Comparison of ENCODE assay signal across 9 mouse cellular contexts in genomic region chr4:136783552-136784150, GRCm38 (mm10). TPM values are rescaled to one million over a fixed set of nuclear protein-coding genes. Genes with fewer than 3 reads are reported as not detected.
DNase-seq lines count a peak whose midpoint lies in the region; ATAC-seq and TF ChIP-seq lines count a peak whose summit lies in the region.
"Had no signal": no experiment of that assay in that cellular context is flagged by ENCODE, and none has a peak within 500 bp of the region (broad histone marks: within the 10 kb centered on the region; RNA-seq: fewer than 3 reads in every experiment).

No protein-coding gene starts in this region.

- H3K4me1 ChIP-seq in ES-E14 (ENCODE audit: control insufficient read depth in 2 of 2, insufficient read depth in 2 of 2, low read length in 2 of 2, poor library complexity in 1 of 2): peaks cover 5 to 11% of the 10 kb centered on the region in 2 experiments; a peak in 3 of 4 replicates
- H3K4me1 ChIP-seq in intestine, embryonic 16.5 days (ENCODE audit: control insufficient read depth, insufficient read depth, low read length): peaks cover 20% of the 10 kb centered on the region

- peak; percentile 83 to 90 for DNase-seq in cerebellum, postnatal 10 days
- DNase-seq in cerebellum, adult 11 months: no peak
- no peak for DNase-seq in ES-E14 (ENCODE audit: low read depth, low spot score)
- DNase-seq in forelimb bud, embryonic 11.5 days (ENCODE audit: low read depth, low spot score): peak; percentile 81
- peak; percentile 89 for DNase-seq in mesoderm, embryonic 11.5 days (ENCODE audit: low read depth, low spot score)
- no peak for DNase-seq in spleen, postnatal 36 days (ENCODE audit: low spot score in 2 of 2)

- ATAC-seq in intestine, embryonic 16.5 days: no peak
- ATAC-seq in CD4-positive, CD25-positive, alpha-beta regulatory T cell, adult 4 months: no peak

- WGBS in intestine, embryonic 16.5 days: 38% methylated on average over 22 of the region's 22 CpGs

- H3K9me3 ChIP-seq in ES-E14 (ENCODE audit: control insufficient read depth, insufficient read depth, low read depth, low read length): no peaks in the 10 kb centered on the region
- H3K9me3 ChIP-seq in intestine, embryonic 16.5 days (ENCODE audit: control insufficient read depth, low read length): no peaks in the 10 kb centered on the region

- no peaks in the 10 kb centered on the region for H3K27me3 ChIP-seq in intestine, embryonic 16.5 days (replicated peaks; ENCODE audit: control insufficient read depth, insufficient read depth, low read length)

- in situ Hi-C loops in ES-E14 (cut with MboI; ENCODE audit: low sequenced_read_pairs in 2 of 2, unreplicated experiment in 2 of 2): no loop called here

- H3K4me2 ChIP-seq in intestine, embryonic 16.5 days (ENCODE audit: low read depth, low read length): no peak overlapping the region

- peak overlapping the region in 1 of 2 experiments; percentile 29; a peak in 3 of 4 replicates for H3K4me3 ChIP-seq in ES-E14 (ENCODE audit: insufficient read depth in 1 of 2, low read depth in 1 of 2, low read length in 2 of 2, poor library complexity in 1 of 2, severe bottlenecking in 1 of 2)
- H3K4me3 ChIP-seq in intestine, embryonic 16.5 days (ENCODE audit: low read length): no peak overlapping the region
- H3K4me3 ChIP-seq: left cerebral cortex, adult 2 months had no signal

- no peaks in the 10 kb centered on the region; the same call in 1 of the 2 replicates for H3K36me3 ChIP-seq in ES-E14 (ENCODE audit: control insufficient read depth, insufficient read depth, low read length, poor library complexity, severe bottlenecking)
- H3K36me3 ChIP-seq in intestine, embryonic 16.5 days (ENCODE audit: control insufficient read depth, insufficient read depth, low read length): no peaks in the 10 kb centered on the region

- H3K27ac ChIP-seq in ES-E14 (ENCODE audit: insufficient read depth, low read depth, low read length, poor library complexity, severe bottlenecking): no peak overlapping the region
- peak overlapping the region; percentile 25 for H3K27ac ChIP-seq in intestine, embryonic 16.5 days (ENCODE audit: low read length)
- H3K27ac ChIP-seq: left cerebral cortex, adult 2 months had no signal

- peak overlapping the region; percentile 22 for H3K9ac ChIP-seq in ES-E14 (ENCODE audit: insufficient read depth, low read depth, low read length, poor library complexity, severe bottlenecking)
- H3K9ac ChIP-seq in intestine, embryonic 16.5 days (ENCODE audit: low read depth, low read length): no peak overlapping the region

TF ChIP-seq in ES-E14, 5 proteins besides CTCF, POLR2A, EP300 and RAD21:
- no peak for TF ChIP-seq HCFC1 (IDR thresholded peaks at IDR 0.05; ENCODE audit: borderline replicate concordance, insufficient read depth, low read length)
- no peak for TF ChIP-seq ZC3H11A (IDR thresholded peaks at IDR 0.05; ENCODE audit: borderline replicate concordance, low read depth, low read length)
- TF ChIP-seq ZNF384 (IDR thresholded peaks at IDR 0.05; ENCODE audit: low read depth, low read length): no peak
- TF ChIP-seq MAFK (IDR thresholded peaks at IDR 0.05; ENCODE audit: insufficient read depth, low read depth, low read length): no peak
- TF ChIP-seq CHD2 (IDR thresholded peaks at IDR 0.05; ENCODE audit: low read depth, low read length): no peak

RNA-seq across cellular contexts. Expression of gene Ephb2, which starts 52.1 kb away (rescaled TPM):
- total RNA-seq in ES-E14 (2012; rRNA removed): 15.5 and 37.5 TPM in 2 replicates
- 3.1 and 3.5 TPM in 2 replicates for polyA plus RNA-seq in intestine, embryonic 16.5 days (2015; fragmentation: Nextera tagmentation; extraction: Ambion mirVana)
- not detected for polyA plus RNA-seq in CD4-positive, CD25-positive, alpha-beta regulatory T cell, adult 4 months (2017; shearing (Covaris generic))

Comparison
In these comparisons a context has a peak if more than half of its experiments do, and no peak if none do; other contexts are left out.
1. DNase-seq: peak in cerebellum, postnatal 10 days (2 of 2), forelimb bud, embryonic 11.5 days (single experiment) and mesoderm, embryonic 11.5 days (single experiment); none in cerebellum, adult 11 months (single experiment), ES-E14 (single experiment) and spleen, postnatal 36 days (0 of 2).